Mouse (Mus musculus) MEL (cell line): ENCODE data around the gene Sde2. TPM values are rescaled to one million over a fixed set of nuclear protein-coding genes. Genes with fewer than 3 reads are reported as not detected.

Source experiments
- DNase-seq: peaks from one replicate; pipeline ENCODE4 v3.0.0; 2011; ENCODE audit warnings: low read depth, low spot score
- H3K27ac ChIP-seq: 2 replicates; pipeline ENCODE4 v1.5.1; 2012; ENCODE audit warnings: low read depth, mild to moderate bottlenecking, control low read depth, low read length, moderate library complexity; ENCODE audit not compliant: control insufficient read depth
- H3K27me3 ChIP-seq, 2 experiments: fragments of 150-350 bp in 1 of 2; sonication (generic) in 1 of 2; 2 replicates each; pipeline ENCODE4 v1.6.1; 2012; ENCODE audit warnings: low read length in 2 of 2, mild to moderate bottlenecking in 2 of 2, improper control_type of control experiment in 1 of 2, moderate library complexity in 1 of 2; ENCODE audit not compliant: insufficient read depth in 2 of 2, control insufficient read depth in 1 of 2
- H3K36me3 ChIP-seq, 2 experiments: 2 replicates each; pipeline ENCODE4 v1.6.1; 2012 to 2014; ENCODE audit warnings: low read length in 2 of 2, improper control_type of control experiment in 1 of 2, inconsistent platforms in 1 of 2, mild to moderate bottlenecking in 1 of 2; ENCODE audit not compliant: insufficient read depth in 2 of 2, control insufficient read depth in 1 of 2
- H3K4me1 ChIP-seq, 2 experiments: fragments of 150-350 bp in 1 of 2; sonication (generic) in 1 of 2; 2 replicates each; pipeline ENCODE4 v1.6.1; 2012; ENCODE audit warnings: low read length in 2 of 2, improper control_type of control experiment in 1 of 2, mild to moderate bottlenecking in 1 of 2; ENCODE audit not compliant: insufficient read depth in 2 of 2, control insufficient read depth in 1 of 2
- H3K4me3 ChIP-seq, 2 experiments: fragments of 150-350 bp in 1 of 2; sonication (generic) in 1 of 2; 2 replicates each; pipeline ENCODE4 v1.5.1; 2012; ENCODE audit warnings: low read depth in 2 of 2, low read length in 2 of 2, mild to moderate bottlenecking in 2 of 2, moderate library complexity in 2 of 2, control low read depth in 1 of 2, improper control_type of control experiment in 1 of 2; ENCODE audit not compliant: control insufficient read depth in 1 of 2, insufficient read depth in 1 of 2
- H3K79me2 ChIP-seq: 2 replicates; pipeline ENCODE4 v1.6.1; 2012; ENCODE audit warnings: mild to moderate bottlenecking, low read length, moderate library complexity; ENCODE audit not compliant: control insufficient read depth, poor library complexity, insufficient read depth
- H3K9ac ChIP-seq: 2 replicates; pipeline ENCODE4 v1.6.1; 2012; ENCODE audit warnings: low read depth, mild to moderate bottlenecking, control low read depth, low read length, moderate library complexity; ENCODE audit not compliant: control insufficient read depth, poor library complexity, severe bottlenecking
- H3K9me3 ChIP-seq: fragments of 150-350 bp; sonication (generic); replicated peaks from 2 replicates; pipeline ENCODE4 v1.6.1; 2012; ENCODE audit warnings: mild to moderate bottlenecking, low read length, improper control_type of control experiment, moderate library complexity; ENCODE audit not compliant: insufficient read depth
- CHD2 ChIP-seq: IDR thresholded peaks from 2 replicates; pipeline ENCODE4 v1.6.1; 2011; ENCODE audit warnings: low read length, improper control_type of control experiment
- CTCF ChIP-seq, 3 experiments: IDR thresholded peaks in 2 of 3; conservative IDR thresholded peaks in 1 of 3; 2 replicates each; pipeline ENCODE4 v1.5.1; 2011 to 2012; ENCODE audit warnings: low read length in 3 of 3, low read depth in 2 of 3, mild to moderate bottlenecking in 2 of 3, improper control_type of control experiment in 1 of 3, inconsistent platforms in 1 of 3, mixed read lengths in 1 of 3, moderate library complexity in 1 of 3; ENCODE audit not compliant: control insufficient read depth in 1 of 3, insufficient read depth in 1 of 3, poor library complexity in 1 of 3, severe bottlenecking in 1 of 3
- EP300 ChIP-seq, 2 experiments: IDR thresholded peaks; 2 replicates each; pipeline ENCODE4 v1.6.1; 2011; ENCODE audit warnings: improper control_type of control experiment in 2 of 2, low read length in 2 of 2, low read depth in 1 of 2, mild to moderate bottlenecking in 1 of 2
- GABPA ChIP-seq: IDR thresholded peaks from 2 replicates; pipeline ENCODE4 v1.6.1; 2012; ENCODE audit warnings: low read depth, mild to moderate bottlenecking, inconsistent platforms, low read length, improper control_type of control experiment, moderate library complexity
- GATA1 ChIP-seq: IDR thresholded peaks from 2 replicates; pipeline ENCODE4 v1.6.1; 2011; ENCODE audit warnings: low read depth, low read length, improper control_type of control experiment
- JUND ChIP-seq: IDR thresholded peaks from 2 replicates; pipeline ENCODE4 v1.6.1; 2011; ENCODE audit warnings: low read depth, mild to moderate bottlenecking, improper control_type of control experiment, low read length
- MAFK ChIP-seq: IDR thresholded peaks from 2 replicates; pipeline ENCODE4 v1.6.1; 2011; ENCODE audit warnings: low read depth, mild to moderate bottlenecking, low read length, improper control_type of control experiment, borderline replicate concordance
- MAX ChIP-seq: IDR thresholded peaks from 2 replicates; pipeline ENCODE4 v1.6.1; 2011; ENCODE audit warnings: low read length, improper control_type of control experiment
- MXI1 ChIP-seq: IDR thresholded peaks from 2 replicates; pipeline ENCODE4 v1.6.1; 2011; ENCODE audit warnings: mild to moderate bottlenecking, low read depth, low read length, improper control_type of control experiment
- MYC ChIP-seq: IDR thresholded peaks from 2 replicates; pipeline ENCODE4 v1.6.1; 2011; ENCODE audit warnings: low read depth, mild to moderate bottlenecking, low read length, improper control_type of control experiment, moderate library complexity
- NRF1 ChIP-seq: IDR thresholded peaks from 2 replicates; pipeline ENCODE4 v1.6.1; 2014; ENCODE audit warnings: low read depth, mild to moderate bottlenecking, inconsistent platforms, low read length, improper control_type of control experiment, moderate library complexity; ENCODE audit not compliant: poor library complexity, insufficient read depth, severe bottlenecking
- POLR2AphosphoS2 ChIP-seq: IDR thresholded peaks from 2 replicates; pipeline ENCODE4 v1.6.1; 2011; ENCODE audit warnings: low read length, improper control_type of control experiment
- POLR2AphosphoS5 ChIP-seq: IDR thresholded peaks from 2 replicates; pipeline ENCODE4 v1.6.1; 2012; ENCODE audit warnings: low read depth, borderline replicate concordance, mild to moderate bottlenecking, inconsistent platforms, low read length, moderate library complexity, mixed read lengths
- RAD21 ChIP-seq: IDR thresholded peaks from 2 replicates; pipeline ENCODE4 v1.6.1; 2011; ENCODE audit warnings: mild to moderate bottlenecking, low read depth, low read length, improper control_type of control experiment
- RCOR1 ChIP-seq: IDR thresholded peaks from 2 replicates; pipeline ENCODE4 v1.6.1; 2012; ENCODE audit warnings: low read depth, mild to moderate bottlenecking, inconsistent platforms, low read length, improper control_type of control experiment
- SMC3 ChIP-seq: IDR thresholded peaks from 2 replicates; pipeline ENCODE4 v1.6.1; 2011; ENCODE audit warnings: low read depth, low read length, improper control_type of control experiment
- TAL1 ChIP-seq: IDR thresholded peaks from 2 replicates; pipeline ENCODE4 v1.6.1; 2012; ENCODE audit warnings: mild to moderate bottlenecking, inconsistent platforms, low read length, moderate library complexity, mixed read lengths
- TCF12 ChIP-seq: IDR thresholded peaks from 2 replicates; pipeline ENCODE4 v1.6.1; 2014; ENCODE audit warnings: low read depth, mild to moderate bottlenecking, inconsistent platforms, low read length, improper control_type of control experiment, moderate library complexity
- USF1 ChIP-seq: IDR thresholded peaks from 2 replicates; pipeline ENCODE4 v1.6.1; 2014; ENCODE audit warnings: low read depth, mild to moderate bottlenecking, inconsistent platforms, low read length, improper control_type of control experiment, moderate library complexity
- ZC3H11A ChIP-seq: IDR thresholded peaks from 2 replicates; pipeline ENCODE4 v1.6.1; 2012; ENCODE audit warnings: low read depth, mild to moderate bottlenecking, inconsistent platforms, low read length, improper control_type of control experiment
- ZKSCAN1 ChIP-seq: IDR thresholded peaks from 2 replicates; pipeline ENCODE4 v1.6.1; 2012; ENCODE audit warnings: low read depth, mild to moderate bottlenecking, inconsistent platforms, low read length, improper control_type of control experiment, moderate library complexity
- ZNF384 ChIP-seq: IDR thresholded peaks from 2 replicates; pipeline ENCODE4 v1.6.1; 2012; ENCODE audit warnings: low read depth, mild to moderate bottlenecking, inconsistent platforms, low read length, improper control_type of control experiment
- polyA plus RNA-seq, 2 experiments: library from polyadenylated mRNA; stranded (reverse) in 1 of 2; unstranded in 1 of 2; fragments of >175 nt in 1 of 2; fragments of >200 nt in 1 of 2; gene quantifications; 2 replicates each; pipeline versions ENCODE4 v1.2.1 to v1.2.4; 2012; ENCODE audit warnings: low replicate concordance in 2 of 2, low read depth in 1 of 2; ENCODE audit not compliant: insufficient read length in 2 of 2, insufficient read depth in 1 of 2, missing spikeins in 1 of 2
- total RNA-seq: library from RNA; depleted of rRNA; stranded (reverse); fragments of 300-350 nt; gene quantifications from 2 replicates; pipeline ENCODE4 v1.2.3, GENCODE M21; 2012

Sde2 gene
- total and polyA plus RNA-seq, 3 experiments = 35.5 to 48.0 TPM; not detected in 1

DNA sequence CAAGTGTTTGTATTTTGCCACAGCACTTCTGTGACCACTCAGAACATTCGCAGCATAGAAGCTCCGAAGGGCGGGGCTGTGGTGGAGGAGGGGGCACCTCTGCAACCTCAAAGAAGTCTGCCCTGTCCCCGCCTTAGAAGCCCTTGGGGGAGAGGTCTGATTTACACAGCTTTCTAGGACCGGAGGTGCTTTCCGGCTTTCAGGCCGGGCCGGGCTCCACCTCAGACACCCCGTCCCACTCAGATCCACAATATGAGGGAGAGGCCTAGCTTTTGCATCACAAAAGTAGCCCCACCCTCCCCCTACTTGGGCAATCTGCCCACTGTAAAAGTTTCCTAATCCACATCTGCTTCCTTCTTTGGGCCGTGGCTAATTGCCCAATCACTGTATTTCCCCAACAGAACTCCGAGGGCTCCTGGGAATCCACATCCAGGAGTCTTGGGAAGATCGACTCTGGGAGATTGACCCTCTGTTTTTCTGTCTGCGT is 37.7 kb downstream of the Sde2 start:
- Histone ChIP-seq H3K27me3 (no peaks in the 10 kb centered on the region), H3K4me3 (no peak overlapping the region), H3K79me2 (no peaks in the 10 kb centered on the region), H3K36me3 (no peaks in the 10 kb centered on the region; a peak in 1 of 4 replicates), H3K4me1 (peaks cover 0 to 16% of the 10 kb centered on the region in 2 experiments; a peak in 2 of 4 replicates), H3K9me3 (no peaks in the 10 kb centered on the region), H3K9ac (no peak overlapping the region), H3K27ac (no peak overlapping the region)
- DNase-seq = peak; percentile 29
- TF ChIP-seq MYC = no peak
- TF ChIP-seq TAL1 = no peak
- no peak for TF ChIP-seq RCOR1
- no peak for TF ChIP-seq MAFK
- TF ChIP-seq ZC3H11A = no peak
- no peak for TF ChIP-seq CTCF (IDR thresholded peaks at IDR 0.05 in 2 of 3, conservative IDR thresholded peaks at IDR 0.05 in 1 of 3; ENCODE audit: control insufficient read depth in 1 of 3, insufficient read depth in 1 of 3, low read depth in 2 of 3, low read length in 3 of 3, poor library complexity in 1 of 3, severe bottlenecking in 1 of 3)
- TF ChIP-seq ZNF384 = no peak
- no peak for TF ChIP-seq POLR2AphosphoS5
- TF ChIP-seq USF1 = no peak

DNA sequence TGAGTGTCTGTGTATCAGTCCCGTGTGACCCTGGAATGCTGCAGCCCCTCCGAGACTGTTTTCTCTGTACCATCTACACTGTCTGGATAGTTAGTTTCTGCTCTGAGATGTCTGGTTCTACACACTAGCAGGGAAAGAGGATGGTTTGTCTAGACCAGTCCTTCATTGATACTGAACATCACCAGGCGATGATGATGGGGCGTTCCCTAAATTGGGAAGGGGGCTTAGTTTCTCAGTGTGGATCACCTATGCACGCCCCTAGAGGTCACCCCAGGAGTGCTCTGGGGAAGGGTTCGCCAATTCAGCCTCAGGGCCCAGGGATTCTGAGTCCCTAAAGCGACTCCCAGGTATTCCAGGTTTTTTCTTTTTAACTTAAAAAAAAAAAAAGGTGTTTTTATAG is 38.2 kb downstream of the Sde2 start:
- Histone ChIP-seq H3K36me3 (no peaks in the 10 kb centered on the region; a peak in 1 of 4 replicates), H3K27me3 (no peaks in the 10 kb centered on the region), H3K9ac (no peak overlapping the region), H3K4me1 (peaks cover 0 to 13% of the 10 kb centered on the region in 2 experiments; a peak in 2 of 4 replicates), H3K9me3 (no peaks in the 10 kb centered on the region), H3K4me3 (no peak overlapping the region), H3K79me2 (no peaks in the 10 kb centered on the region), H3K27ac (no peak overlapping the region)
- DNase-seq = no peak
- no peak for TF ChIP-seq RAD21
- no peak for TF ChIP-seq NRF1
- TF ChIP-seq MXI1 = no peak
- no peak for TF ChIP-seq GABPA
- TF ChIP-seq EP300 (IDR thresholded peaks at IDR 0.05; ENCODE audit: low read depth in 1 of 2, low read length in 2 of 2) = no peak
- no peak for TF ChIP-seq ZNF384
- no peak for TF ChIP-seq MAX
- TF ChIP-seq GATA1 = no peak
- TF ChIP-seq ZKSCAN1 = no peak
- TF ChIP-seq SMC3 = no peak
- TF ChIP-seq TCF12 = no peak
- TF ChIP-seq CTCF (IDR thresholded peaks at IDR 0.05 in 2 of 3, conservative IDR thresholded peaks at IDR 0.05 in 1 of 3; ENCODE audit: control insufficient read depth in 1 of 3, insufficient read depth in 1 of 3, low read depth in 2 of 3, low read length in 3 of 3, poor library complexity in 1 of 3, severe bottlenecking in 1 of 3) = no peak
- TF ChIP-seq TAL1 = no peak
- no peak for TF ChIP-seq CHD2
- no peak for TF ChIP-seq POLR2AphosphoS2
- TF ChIP-seq JUND = no peak
- no peak for TF ChIP-seq MYC
